Mouse (Mus musculus) ES-Bruce4 (cell line): Measurements from ENCODE around the gene Rdm1. TPM values are rescaled to one million over a fixed set of nuclear protein-coding genes. Genes with fewer than 3 reads are reported as not detected.
"Not testable (repeated sequence)": the region's sequence is repeated elsewhere in the genome, so short reads cannot be mapped to it uniquely, and the experiment has no call there.

Experiments used
- H3K27ac ChIP-seq: 2 replicates; pipeline ENCODE4 v1.5.1; 2012; ENCODE audit warnings: low read length, inconsistent platforms; ENCODE audit not compliant: insufficient read depth
- H3K27me3 ChIP-seq: 2 replicates; pipeline ENCODE4 v1.6.1; 2012; ENCODE audit warnings: mild to moderate bottlenecking, low read length, inconsistent platforms; ENCODE audit not compliant: control insufficient read depth, poor library complexity, insufficient read depth, severe bottlenecking
- H3K36me3 ChIP-seq: 2 replicates; pipeline ENCODE4 v1.6.1; 2012; ENCODE audit warnings: inconsistent platforms, mild to moderate bottlenecking, low read length, moderate library complexity; ENCODE audit not compliant: control insufficient read depth, poor library complexity, insufficient read depth, severe bottlenecking
- H3K4me1 ChIP-seq: one replicate; pipeline ENCODE4 v1.8.1; 2011; ENCODE audit warnings: low read length; ENCODE audit not compliant: control insufficient read depth, insufficient read depth
- H3K4me3 ChIP-seq: 2 replicates; pipeline ENCODE4 v1.5.1; 2011; ENCODE audit warnings: low read depth, mild to moderate bottlenecking, low read length
- H3K9ac ChIP-seq: 2 replicates; pipeline ENCODE4 v1.6.1; 2012; ENCODE audit warnings: low read depth, mild to moderate bottlenecking, inconsistent platforms; ENCODE audit not compliant: poor library complexity, severe bottlenecking
- H3K9me3 ChIP-seq: replicated peaks from 2 replicates; pipeline ENCODE4 v1.6.1; 2012; ENCODE audit warnings: mild to moderate bottlenecking, low read length, inconsistent platforms; ENCODE audit not compliant: control insufficient read depth, poor library complexity, insufficient read depth, severe bottlenecking
- CTCF ChIP-seq: IDR thresholded peaks from one replicate; pipeline ENCODE4 v1.8.1; 2011; ENCODE audit warnings: low read depth, low read length
- EP300 ChIP-seq: IDR thresholded peaks from 2 replicates; pipeline ENCODE4 v1.6.1; 2011; ENCODE audit warnings: low read depth, low read length; ENCODE audit not compliant: insufficient read depth
- POLR2A ChIP-seq: IDR thresholded peaks from one replicate; pipeline ENCODE4 v1.8.1; 2011; ENCODE audit warnings: low read length; ENCODE audit not compliant: insufficient read depth
- polyA plus RNA-seq: library from polyadenylated mRNA; stranded (reverse); fragments of >200 nt; gene quantifications from 2 replicates; pipeline ENCODE4 v1.2.4, GENCODE M21; 2011; ENCODE audit warnings: low read depth; ENCODE audit not compliant: missing spikeins, insufficient read depth, insufficient read length

The Rdm1 gene
- polyA plus RNA-seq, 1 experiment = 64.0 TPM

GRCm38 (mm10) chr11:101656356-101656755, 29.4 kb downstream of the Rdm1 start:
- no peaks in the 10 kb centered on the region for H3K4me1 ChIP-seq
- no peaks in the 10 kb centered on the region for H3K27me3 ChIP-seq
- no peaks in the 10 kb centered on the region for H3K9me3 ChIP-seq
- no peak overlapping the region for H3K27ac ChIP-seq
- TF ChIP-seq POLR2A = no peak
- TF ChIP-seq EP300 = no peak
- no peaks in the 10 kb centered on the region for H3K36me3 ChIP-seq
- no peak overlapping the region for H3K9ac ChIP-seq
- H3K4me3 ChIP-seq = no peak overlapping the region

GRCm38 (mm10) chr11:101657528-101657885, 30.5 kb downstream of the Rdm1 start:
- peak overlapping the region; percentile 85 for H3K27ac ChIP-seq
- H3K36me3 ChIP-seq = no peaks in the 10 kb centered on the region
- H3K4me3 ChIP-seq = peak overlapping the region; percentile 9; the same call in 1 of the 2 replicates
- H3K4me1 ChIP-seq = no peaks in the 10 kb centered on the region
- peak overlapping the region; percentile 70 for H3K9ac ChIP-seq
- no peaks in the 10 kb centered on the region for H3K27me3 ChIP-seq
- H3K9me3 ChIP-seq = no peaks in the 10 kb centered on the region
- no peak for TF ChIP-seq POLR2A
- TF ChIP-seq CTCF = no peak
- TF ChIP-seq EP300 = no peak

GRCm38 (mm10) chr11:101657886-101658750, 31.1 kb downstream of the Rdm1 start:
- H3K27me3 ChIP-seq, H3K4me1 ChIP-seq, H3K36me3 ChIP-seq, H3K9me3 ChIP-seq: not testable (repeated sequence)
- TF ChIP-seq EP300 = peak; percentile 62; the same call in 1 of the 2 replicates
- peak; percentile 99 for TF ChIP-seq POLR2A
- peak overlapping the region; percentile 12; the same call in 1 of the 2 replicates for H3K4me3 ChIP-seq
- peak overlapping the region; percentile 70 for H3K9ac ChIP-seq
- peak overlapping the region; percentile 85 for H3K27ac ChIP-seq

- Histone ChIP-seq H3K4me3 (no peak overlapping the region), H3K4me1 (no peaks in the 10 kb centered on the region), H3K27me3 (no peaks in the 10 kb centered on the region), H3K27ac (peak overlapping the region; percentile 78), H3K9me3 (no peaks in the 10 kb centered on the region), H3K36me3 (no peaks in the 10 kb centered on the region), H3K9ac (peak overlapping the region; percentile 59; the same call in 1 of the 2 replicates)
- TF ChIP-seq POLR2A = no peak
- no peak for TF ChIP-seq EP300
- TF ChIP-seq CTCF = no peak
Measured at GRCm38 (mm10) chr11:101658751-101659558, 32.0 kb downstream of the Rdm1 start.

- Histone ChIP-seq H3K4me3 (no peak overlapping the region), H3K36me3 (no peaks in the 10 kb centered on the region), H3K9me3 (no peaks in the 10 kb centered on the region), H3K9ac (no peak overlapping the region), H3K4me1 (no peaks in the 10 kb centered on the region), H3K27me3 (no peaks in the 10 kb centered on the region), H3K27ac (no peak overlapping the region)
- TF ChIP-seq POLR2A (no peak), EP300 (no peak), CTCF (no peak)
Measured at GRCm38 (mm10) chr11:101661191-101661590, 34.2 kb downstream of the Rdm1 start.
